Mouse (Mus musculus): ENCODE data around the gene Lrrc55.

DNA sequence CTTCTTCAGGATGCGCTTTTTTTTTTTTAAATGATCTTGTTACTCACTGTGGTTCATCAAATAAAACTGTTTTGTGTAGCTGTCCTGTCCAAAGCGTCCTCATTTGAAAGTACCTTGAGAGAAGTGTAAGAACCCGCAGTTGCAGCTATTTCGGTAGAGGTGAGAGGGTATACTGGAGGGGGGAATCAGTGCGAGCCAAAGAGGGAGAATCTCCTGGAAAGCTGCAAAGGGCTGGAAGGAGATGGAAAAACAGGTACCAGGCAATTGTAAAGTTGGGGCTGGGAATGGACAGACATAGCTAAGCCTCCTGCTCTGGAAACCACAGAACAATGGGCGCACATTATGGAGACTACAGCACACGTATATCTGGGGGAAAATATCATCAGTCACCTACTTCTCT lies 57.2 kb downstream of the Lrrc55 start:
- TF ChIP-seq POLR2A (IDR thresholded peaks at IDR 0.05; ENCODE audit: low read depth, low read length), result no peak
- no peak for TF ChIP-seq CTCF (IDR thresholded peaks at IDR 0.05; ENCODE audit: extremely low read depth, insufficient read length, insufficient replicate concordance, low read depth, low read length)

Measured in small intestine, adult 2 months (tissue).